Mouse (Mus musculus) cortical plate, adult 2 months (tissue): Measurements from ENCODE around the gene Tarbp2. TPM values are rescaled to one million over a fixed set of nuclear protein-coding genes. Genes with fewer than 3 reads are reported as not detected.

Source experiments
- H3K27ac ChIP-seq: fragments of 200-500 bp; 2 replicates; pipeline ENCODE4 v1.5.1; 2012; ENCODE audit warnings: low read length, control low read depth, inconsistent platforms; ENCODE audit not compliant: insufficient read depth
- H3K4me1 ChIP-seq: fragments of 200-500 bp; 2 replicates; pipeline ENCODE4 v1.6.1; 2011; ENCODE audit warnings: low read length; ENCODE audit not compliant: control insufficient read depth, insufficient read depth
- H3K4me3 ChIP-seq: fragments of 200-500 bp; 2 replicates; pipeline ENCODE4 v1.5.1; 2011; ENCODE audit warnings: mild to moderate bottlenecking, low read length, control low read depth; ENCODE audit not compliant: insufficient read depth
- CTCF ChIP-seq: fragments of 200-500 bp; IDR thresholded peaks from 2 replicates; pipeline ENCODE4 v1.5.1; 2011; ENCODE audit warnings: mild to moderate bottlenecking, control low read depth, low read length; ENCODE audit not compliant: insufficient read depth; ENCODE audit errors: extremely low read depth
- POLR2A ChIP-seq: fragments of 200-500 bp; IDR thresholded peaks from 2 replicates; pipeline ENCODE4 v1.6.1; 2011; ENCODE audit warnings: mild to moderate bottlenecking, low read length, control low read depth; ENCODE audit not compliant: insufficient read depth; ENCODE audit errors: extremely low read depth
- polyA plus RNA-seq: library from polyadenylated mRNA; depleted of rRNA; stranded (reverse); fragments of >200 nt; gene quantifications from 2 replicates; pipeline ENCODE4 v1.2.3, GENCODE M21; 2012

The Tarbp2 gene
- polyA plus RNA-seq, 1 experiment, result 62.7 TPM

DNA sequence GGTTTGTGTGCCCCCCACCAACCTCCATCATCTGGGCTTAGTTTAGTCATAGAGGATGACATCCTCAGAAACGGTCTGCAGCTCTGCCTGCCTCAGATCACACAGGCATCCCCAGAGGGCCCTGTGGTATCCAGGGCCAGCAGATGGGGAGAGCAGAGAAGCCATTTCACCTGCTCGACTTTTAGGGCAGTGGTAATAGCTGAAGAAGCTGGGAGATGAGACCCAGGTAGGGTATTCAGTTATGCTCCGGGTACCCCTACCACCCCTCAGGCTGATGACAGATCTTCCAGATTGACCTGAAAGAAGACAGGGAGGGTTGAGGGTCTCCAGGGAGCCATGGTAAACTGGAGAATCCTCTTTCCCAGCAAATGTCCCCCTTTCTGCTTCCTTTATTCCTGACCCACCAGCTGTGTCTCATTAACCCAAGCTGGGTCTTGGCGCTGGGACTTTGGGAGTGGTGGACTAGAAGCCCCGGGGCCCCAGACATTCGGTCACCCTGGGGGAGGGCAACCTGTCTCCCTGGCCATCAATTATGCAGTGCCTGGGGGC is 6.6 kb upstream of the Tarbp2 start:
- peak overlapping the region; percentile 45 for H3K27ac ChIP-seq
- peaks cover 9% of the 10 kb centered on the region for H3K4me1 ChIP-seq
- TF ChIP-seq POLR2A, result no peak
- no peak overlapping the region; the same call in 1 of the 2 replicates for H3K4me3 ChIP-seq

DNA sequence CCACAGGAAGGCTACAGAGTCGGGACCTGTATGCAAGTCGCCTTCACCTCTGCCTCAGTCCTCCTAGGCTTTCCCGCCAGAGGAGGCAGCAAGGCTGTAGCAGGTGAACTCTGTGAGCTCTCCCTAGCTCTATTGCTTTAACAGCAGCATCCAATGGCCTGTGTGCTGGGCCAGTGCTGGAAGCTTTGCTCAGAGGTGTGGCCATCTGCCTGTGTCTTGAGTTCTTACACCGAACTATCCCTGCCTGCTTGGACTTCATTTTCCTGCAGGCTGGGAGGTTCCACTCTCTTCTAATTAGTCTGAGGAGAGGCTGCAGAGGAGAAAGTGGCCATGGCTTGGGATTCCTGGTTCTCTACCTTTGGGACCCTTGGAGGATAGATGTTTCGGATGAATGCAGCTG is 6.0 kb upstream of the Tarbp2 start:
- TF ChIP-seq POLR2A, result no peak
- TF ChIP-seq CTCF, result no peak
- Histone ChIP-seq H3K4me3 (no peak overlapping the region), H3K4me1 (peaks cover 9% of the 10 kb centered on the region), H3K27ac (no peak overlapping the region)

DNA sequence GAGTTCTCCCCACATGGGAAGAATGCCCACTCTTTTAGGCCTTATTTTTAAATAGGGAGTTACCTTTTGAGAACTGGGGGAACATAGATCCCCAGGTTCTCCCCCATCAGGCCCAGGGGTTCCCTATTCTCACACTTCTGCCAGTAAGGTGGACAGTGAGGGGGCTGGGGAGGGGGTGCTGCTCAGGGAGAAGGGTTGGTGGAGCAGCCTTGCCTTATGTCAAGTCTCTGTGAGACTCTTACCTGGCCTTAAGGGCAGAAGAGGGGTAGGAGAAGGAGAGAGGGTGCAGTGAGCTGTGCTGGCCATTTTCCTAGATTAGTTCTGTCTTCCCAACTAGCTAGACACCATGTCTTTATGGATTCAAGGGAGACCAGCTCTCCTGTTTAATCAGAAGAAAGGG is 5.5 kb upstream of the Tarbp2 start:
- H3K4me1 ChIP-seq, result peaks cover 9% of the 10 kb centered on the region
- TF ChIP-seq CTCF, result no peak
- no peak for TF ChIP-seq POLR2A
- no peak overlapping the region for H3K4me3 ChIP-seq
- no peak overlapping the region for H3K27ac ChIP-seq

DNA sequence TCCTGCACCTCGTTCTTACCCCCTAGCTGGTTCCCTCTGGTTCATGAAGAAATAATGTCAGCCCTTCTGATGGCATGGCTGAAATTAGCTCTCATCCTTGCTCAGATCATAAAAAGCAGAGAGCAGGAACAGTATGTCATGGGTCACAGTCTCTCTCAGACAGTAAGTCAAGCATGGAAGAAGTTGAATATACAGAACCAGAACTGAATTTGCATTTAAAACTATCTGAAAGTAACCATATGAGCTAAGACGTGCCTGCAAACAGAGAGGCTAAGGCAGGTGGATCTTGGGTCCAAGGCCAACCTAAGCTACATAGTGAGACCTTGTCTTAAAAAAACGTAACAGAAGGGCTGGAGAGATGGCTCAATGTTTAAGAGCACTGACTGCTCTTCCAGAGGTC is 5.0 kb upstream of the Tarbp2 start:
- H3K4me1 ChIP-seq, result peaks cover 9% of the 10 kb centered on the region
- H3K4me3 ChIP-seq, result no peak overlapping the region
- H3K27ac ChIP-seq, result no peak overlapping the region
- TF ChIP-seq CTCF, result no peak
- no peak for TF ChIP-seq POLR2A

DNA sequence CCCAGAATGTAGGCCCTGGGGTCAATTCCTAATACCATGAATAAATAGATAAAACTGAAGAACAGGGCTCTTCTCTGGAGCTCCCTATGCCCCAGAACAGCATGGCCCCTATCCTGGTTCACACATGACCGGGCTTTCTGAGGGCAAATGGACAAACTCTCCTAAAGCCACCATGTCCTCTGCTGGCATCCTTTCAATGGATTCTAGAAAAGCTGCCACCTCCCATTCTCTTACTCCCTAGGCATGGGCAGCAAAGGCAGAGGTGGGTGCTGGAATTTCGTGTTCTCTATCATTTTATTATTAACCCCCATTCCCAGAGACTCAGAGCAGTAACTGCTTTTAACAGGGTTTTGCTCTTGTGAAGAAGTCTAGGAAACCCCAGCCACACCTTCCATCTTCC is 2.7 kb upstream of the Tarbp2 start:
- no peak for TF ChIP-seq CTCF
- no peak for TF ChIP-seq POLR2A
- H3K27ac ChIP-seq, result no peak overlapping the region
- peaks cover 2% of the 10 kb centered on the region; the same call in 1 of the 2 replicates for H3K4me1 ChIP-seq
- H3K4me3 ChIP-seq, result peak overlapping the region; percentile 92; the same call in 1 of the 2 replicates

DNA sequence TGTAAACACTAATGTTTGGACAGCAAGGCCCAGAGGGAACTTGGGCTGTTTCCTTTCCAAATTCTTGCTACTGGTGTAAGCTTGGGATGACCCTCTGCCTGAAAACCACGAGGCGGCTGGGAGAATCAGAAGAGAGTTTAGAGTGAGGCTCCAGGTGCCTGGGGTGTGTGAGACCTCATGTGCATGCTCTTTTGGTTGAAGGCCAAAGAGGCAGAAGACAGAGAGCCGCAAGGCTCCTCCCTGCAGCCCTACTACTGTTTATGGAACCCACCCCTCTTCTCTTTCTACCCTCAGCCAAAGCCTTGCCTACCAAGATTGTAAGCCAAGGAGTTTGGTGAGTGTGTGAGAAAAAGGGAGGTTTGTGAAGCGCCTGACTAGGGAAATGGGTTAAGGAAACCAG is 2.2 kb upstream of the Tarbp2 start:
- H3K4me3 ChIP-seq, result peak overlapping the region; percentile 92
- H3K4me1 ChIP-seq, result peaks cover 2% of the 10 kb centered on the region; the same call in 1 of the 2 replicates
- TF ChIP-seq CTCF (no peak), POLR2A (no peak)
- 0 out of 2 replicates have a peak overlapping the region, but pooled peaks have one; percentile 69 for H3K27ac ChIP-seq

DNA sequence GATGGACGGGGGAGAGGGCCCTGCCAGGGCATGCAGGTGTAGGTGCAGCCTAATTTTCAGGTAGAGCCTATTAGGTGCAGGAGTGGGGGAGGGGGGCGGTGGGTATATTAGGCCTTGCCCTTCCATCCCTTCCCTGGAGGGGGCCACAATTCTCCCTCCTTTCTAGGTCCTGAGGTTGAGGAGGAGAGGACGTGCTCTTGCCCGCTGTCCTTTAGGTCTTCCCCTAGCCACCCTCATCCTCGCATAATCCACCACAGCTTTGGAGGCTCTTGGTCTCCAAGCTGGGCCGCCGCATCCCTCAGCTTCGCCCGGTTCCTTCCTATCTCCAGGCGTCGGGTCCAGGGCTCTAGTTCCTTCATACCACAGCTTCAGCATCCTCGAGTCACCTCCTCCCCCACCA is 1.7 kb upstream of the Tarbp2 start:
- no peak for TF ChIP-seq CTCF
- no peak for TF ChIP-seq POLR2A
- H3K27ac ChIP-seq, result peak overlapping the region; percentile 69
- H3K4me1 ChIP-seq, result peaks cover 2% of the 10 kb centered on the region; the same call in 1 of the 2 replicates
- peak overlapping the region; percentile 92 for H3K4me3 ChIP-seq

DNA sequence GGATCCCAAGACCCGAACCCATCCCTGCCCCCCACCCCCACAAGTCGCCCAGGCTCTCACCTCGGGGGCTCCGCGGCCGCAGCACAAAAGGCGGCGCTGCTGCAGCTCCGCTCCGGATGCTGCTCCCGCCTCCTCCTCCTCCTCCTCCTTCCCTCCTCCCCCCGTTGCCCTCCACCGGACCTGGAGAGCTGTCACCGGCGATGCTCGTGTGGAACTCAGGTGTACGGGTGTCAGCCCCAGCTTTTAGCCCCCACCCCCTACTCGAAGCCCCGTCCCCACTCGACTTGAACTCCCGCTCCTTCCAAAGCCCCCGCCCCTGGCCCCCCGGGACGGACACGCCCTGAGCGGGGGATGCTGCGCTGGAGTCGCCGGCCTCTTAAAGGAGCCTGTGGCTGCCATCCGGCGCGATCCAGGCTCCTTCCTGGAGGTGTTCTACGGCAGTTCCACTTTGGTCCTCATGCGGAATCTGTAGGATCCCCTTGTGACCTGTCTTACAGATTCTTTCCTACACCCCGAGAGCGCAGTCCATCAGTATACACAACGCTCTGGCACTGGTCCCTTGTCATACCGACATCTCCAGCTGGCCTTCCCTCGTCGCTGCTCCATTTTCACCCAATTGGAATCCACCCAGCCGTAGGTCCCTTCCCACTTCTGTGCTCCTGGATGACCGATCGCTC is 1.1 kb upstream of the Tarbp2 start, which contains the start of gene Map3k12:
Map3k12 (minus strand) TSS at position 337 of the 677 bp plus-strand sequence.
- H3K4me1 ChIP-seq, result peaks cover 1% of the 10 kb centered on the region; the same call in 1 of the 2 replicates
- H3K4me3 ChIP-seq, result peak within 1 kb of the TSS; percentile 92

DNA sequence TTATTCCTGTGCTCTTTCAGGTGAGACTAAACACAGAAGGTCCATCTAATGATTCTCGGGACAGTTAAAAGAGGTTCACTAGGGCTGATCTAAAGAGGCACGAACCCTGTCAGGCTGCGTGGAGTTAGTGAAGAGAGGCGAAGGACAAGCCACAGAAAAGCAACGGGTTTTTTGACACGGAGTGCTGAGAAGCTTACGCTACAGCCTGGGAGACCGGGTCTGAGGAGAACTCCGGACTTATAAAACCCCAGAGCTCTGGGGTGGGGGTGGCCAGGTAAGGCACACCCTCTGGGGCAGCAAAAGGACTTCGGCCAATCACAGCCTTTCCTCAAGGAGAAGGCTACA is 389 bp upstream of the Tarbp2 start:
- Histone ChIP-seq H3K4me1 (no peaks in the 10 kb centered on the region), H3K27ac (peak overlapping the region; percentile 66), H3K4me3 (peak overlapping the region; percentile 92)
- TF ChIP-seq POLR2A (peak; percentile 98), CTCF (no peak)

More for the DNA sequence above, 1.1 kb upstream of the Tarbp2 start, which contains the start of gene Map3k12:
- H3K27ac ChIP-seq, result peak within 1 kb of the TSS; percentile 69
- TF ChIP-seq POLR2A (peak; percentile 26; the same call in 1 of the 2 replicates), CTCF (no peak)

DNA sequence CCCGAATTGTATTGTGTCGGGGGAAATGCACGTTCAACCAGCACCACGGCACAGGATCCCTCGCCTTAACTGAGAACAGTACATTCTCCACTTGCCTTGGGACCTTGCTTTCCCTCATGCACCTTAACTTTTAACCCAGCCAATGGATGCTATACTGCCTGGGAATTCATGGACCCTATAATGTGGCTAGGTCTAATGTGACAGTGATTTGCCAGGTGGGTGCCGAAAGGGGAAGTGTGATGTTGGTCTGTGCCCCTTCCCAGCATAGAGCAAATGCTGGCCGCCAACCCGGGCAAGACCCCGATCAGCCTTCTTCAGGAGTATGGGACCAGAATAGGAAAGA is 838 bp downstream of the Tarbp2 start:
- Histone ChIP-seq H3K27ac (peak overlapping the region; percentile 78), H3K4me1 (no peaks in the 10 kb centered on the region), H3K4me3 (peak overlapping the region; percentile 53)
- TF ChIP-seq CTCF (no peak), POLR2A (no peak)
